Mouse (Mus musculus): ENCODE measurements around the gene Ripor2.

Gene Ripor2

DNA sequence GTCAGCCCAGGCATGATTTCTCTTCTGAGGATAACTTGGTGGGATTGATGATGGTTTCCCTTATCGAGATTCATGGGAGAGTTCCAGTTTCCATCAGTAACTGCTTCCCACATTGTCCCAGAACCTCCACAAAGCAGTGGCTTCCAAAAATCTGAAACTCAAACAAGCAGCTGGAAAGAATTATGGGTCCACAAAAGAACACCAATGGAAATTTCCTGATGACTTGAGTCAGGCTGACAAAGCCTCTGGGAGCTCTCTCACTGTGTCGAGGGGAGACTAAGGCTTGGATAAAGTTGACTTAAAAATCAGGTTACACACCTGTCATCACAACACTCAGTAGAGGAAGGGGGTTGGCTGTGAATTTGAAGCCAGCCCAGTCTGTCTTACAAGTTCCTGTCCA lies 67.1 kb downstream of the Ripor2 start:
- no peak for DNase-seq

GRCm38 (mm10) chr13:24651018-24651417 lies 69.0 kb downstream of the Ripor2 start:
- DNase-seq = no peak

DNA sequence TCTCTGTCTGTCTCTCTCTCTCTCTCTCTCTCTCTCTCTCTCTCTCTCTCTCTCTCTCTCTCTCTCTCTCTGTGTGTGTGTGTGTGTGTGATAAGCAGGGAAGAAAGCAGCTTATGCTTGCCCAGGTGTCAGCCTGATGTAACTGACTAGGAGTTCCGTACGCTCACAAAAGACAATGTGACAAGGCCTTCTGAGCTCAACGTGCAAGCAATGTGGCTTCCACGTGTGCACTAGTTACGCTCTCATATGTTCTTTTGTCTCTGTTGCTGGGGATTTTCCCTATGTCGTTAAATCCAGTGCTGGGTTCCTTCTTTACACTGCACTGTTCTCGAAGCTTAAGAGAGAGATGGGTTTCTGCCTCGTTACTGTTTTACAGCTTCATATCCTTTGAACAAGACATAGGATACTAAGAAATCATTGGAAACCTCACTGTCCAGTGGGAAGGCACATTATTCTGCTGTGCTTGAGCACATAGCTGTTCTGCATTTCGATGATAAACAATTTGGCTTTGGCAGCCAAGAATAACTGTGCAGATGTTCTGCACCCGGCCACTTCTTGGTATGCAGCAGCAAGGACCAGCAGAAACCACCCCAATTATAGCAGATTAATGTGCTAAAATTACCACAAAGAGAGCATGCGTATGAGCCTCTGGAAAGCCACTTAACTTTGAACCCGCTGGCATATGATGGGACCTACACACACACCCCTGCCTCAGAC lies 73.1 kb downstream of the Ripor2 start:
- DNase-seq = no peak

DNA sequence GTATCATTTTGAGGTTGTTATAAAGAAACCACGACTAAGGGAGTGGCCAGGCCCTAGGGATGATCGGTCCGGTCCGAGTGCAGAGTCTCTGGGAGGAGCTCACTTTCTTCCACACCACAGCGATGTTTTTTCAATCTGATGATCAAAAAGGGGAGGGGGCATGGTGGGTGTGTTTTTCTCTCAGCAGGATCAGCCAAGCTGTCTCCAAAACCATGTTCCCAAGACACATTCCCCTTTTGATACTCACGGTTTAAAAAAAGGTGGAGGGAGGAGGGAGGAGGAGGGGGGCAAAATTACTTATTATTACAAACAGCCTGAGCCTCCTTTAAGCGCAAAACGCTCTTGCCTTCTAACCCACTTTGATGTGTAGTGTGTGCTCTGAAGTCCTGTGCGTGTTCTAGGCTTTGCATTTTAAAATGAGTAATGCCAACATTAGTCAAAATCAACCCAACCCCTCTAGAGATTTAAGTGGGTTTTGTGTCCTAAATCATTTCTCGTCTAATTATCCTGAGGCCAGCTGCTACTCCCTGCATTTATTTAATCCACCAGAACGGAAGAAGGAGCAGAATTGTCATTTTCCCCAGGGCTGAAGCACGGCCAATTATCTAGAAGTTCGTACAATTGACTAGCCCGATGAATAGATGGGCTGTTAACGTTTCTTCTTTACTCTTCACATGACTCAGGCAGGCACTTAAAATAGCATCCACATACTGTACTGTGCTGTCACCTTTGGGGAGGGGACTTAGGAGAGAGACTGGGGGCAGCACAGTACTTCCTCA lies 74.9 kb downstream of the Ripor2 start:
- DNase-seq = no peak

DNA sequence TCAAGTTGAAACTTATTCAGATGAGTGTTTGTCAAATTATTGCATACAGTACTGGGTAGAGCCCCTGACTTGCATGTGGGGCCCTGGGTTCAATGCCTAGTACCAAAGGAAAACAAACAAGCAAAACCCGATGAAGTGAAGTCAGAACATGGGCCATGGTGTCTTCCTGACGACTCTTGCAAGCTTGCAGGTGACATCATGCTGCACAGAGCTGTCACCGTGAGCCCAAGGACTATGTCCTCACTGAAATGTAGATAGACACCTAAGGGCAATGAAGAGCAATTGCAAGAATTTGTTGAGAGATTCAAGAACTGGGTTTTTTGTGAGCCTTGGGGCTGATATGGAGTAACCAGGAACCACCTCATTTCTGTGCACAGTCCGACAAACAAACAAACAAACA lies 84.8 kb downstream of the Ripor2 start:
- no peak for DNase-seq

- DNase-seq = no peak
Observed at GRCm38 (mm10) chr13:24668556-24668955, 86.6 kb downstream of the Ripor2 start.

GRCm38 (mm10) chr13:24670676-24671075 lies 88.7 kb downstream of the Ripor2 start:
- no peak for DNase-seq

DNA sequence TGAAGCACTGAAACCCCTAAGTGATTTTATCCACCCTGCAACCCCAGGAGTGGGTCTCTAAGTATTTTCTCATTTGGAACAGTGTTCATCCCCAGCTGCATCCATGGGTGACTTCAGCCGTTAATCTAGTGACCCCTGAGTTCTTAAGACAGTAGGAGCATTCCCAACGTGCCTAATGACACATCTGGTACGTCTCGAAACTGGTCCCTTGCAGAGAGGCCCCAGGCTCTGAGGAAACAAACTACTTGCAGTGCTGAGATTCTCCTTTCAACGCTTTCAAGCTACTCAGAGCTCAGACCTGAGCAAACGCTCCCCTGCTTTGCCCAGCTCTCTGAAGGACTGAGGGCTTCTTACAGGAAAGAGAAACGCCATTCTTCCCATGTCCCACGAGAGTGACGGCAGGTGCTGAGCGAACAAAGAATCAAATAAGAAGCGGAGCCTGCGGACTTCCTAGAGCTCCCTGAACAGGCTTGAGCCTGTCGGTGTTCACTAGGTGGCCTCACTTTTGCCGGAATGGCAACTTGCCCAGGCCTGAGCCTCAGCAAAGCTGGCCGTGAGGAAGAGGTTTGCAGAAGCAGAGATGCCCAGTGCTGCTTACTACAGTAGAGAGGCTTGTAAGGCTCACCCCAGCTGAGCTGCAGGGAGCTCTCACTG lies 97.2 kb downstream of the Ripor2 start:
- peak; percentile 4 for DNase-seq

GRCm38 (mm10) chr13:24680951-24681350 lies 99.0 kb downstream of the Ripor2 start:
- no peak for DNase-seq

DNA sequence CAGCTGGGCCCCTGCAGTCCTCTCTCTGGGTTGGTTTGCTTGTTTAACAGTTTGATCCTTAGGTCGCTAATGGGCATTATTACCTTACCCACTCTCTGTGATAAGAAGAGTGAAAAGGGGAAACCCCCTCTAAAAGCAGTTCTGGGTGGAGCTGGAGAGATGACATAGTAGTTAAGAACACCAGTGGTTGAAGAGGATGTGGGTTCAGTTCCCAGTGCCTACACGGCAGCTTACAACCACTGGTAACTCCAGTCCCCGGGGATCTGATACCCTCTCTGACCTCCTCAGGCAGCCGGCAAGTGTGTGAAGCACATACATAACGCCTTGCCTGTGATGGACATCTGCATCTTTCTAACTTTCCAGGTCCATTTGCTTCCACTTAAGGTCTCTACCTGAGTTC lies 100.4 kb downstream of the Ripor2 start:
- DNase-seq = no peak

- DNase-seq = no peak
Observed at GRCm38 (mm10) chr13:24684503-24684902, 102.5 kb downstream of the Ripor2 start.

DNA sequence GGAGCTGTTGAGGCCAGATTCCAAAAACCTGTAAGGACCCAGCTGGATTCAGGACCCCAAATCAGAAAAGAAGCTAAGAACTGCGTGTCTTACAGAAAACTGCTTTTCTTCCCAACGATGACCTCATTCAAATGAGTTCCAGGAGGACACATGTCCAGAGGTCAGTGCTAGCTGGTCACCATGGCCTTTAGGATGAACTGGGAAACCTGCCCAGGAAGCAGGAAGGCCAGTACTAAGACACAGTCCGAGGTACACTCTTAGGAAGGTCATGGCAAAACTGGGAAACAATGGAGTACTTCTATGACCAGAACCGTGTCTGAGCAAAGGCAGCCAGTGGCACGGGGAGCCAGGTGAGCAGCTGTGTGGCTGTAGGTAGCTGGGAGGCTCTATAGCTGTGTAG lies 103.9 kb downstream of the Ripor2 start:
- DNase-seq = peak; percentile 25

- peak; percentile 77 for DNase-seq
Observed at GRCm38 (mm10) chr13:24686705-24687665, 105.0 kb downstream of the Ripor2 start.

- DNase-seq = no peak
Observed at GRCm38 (mm10) chr13:24693312-24693711, 111.3 kb downstream of the Ripor2 start.

GRCm38 (mm10) chr13:24698746-24699145 lies 116.8 kb downstream of the Ripor2 start:
- DNase-seq = no peak

- DNase-seq = no peak
Observed at GRCm38 (mm10) chr13:24702128-24702527, 120.1 kb downstream of the Ripor2 start.

GRCm38 (mm10) chr13:24709656-24710396 lies 127.8 kb downstream of the Ripor2 start:
- DNase-seq = no peak

DNA sequence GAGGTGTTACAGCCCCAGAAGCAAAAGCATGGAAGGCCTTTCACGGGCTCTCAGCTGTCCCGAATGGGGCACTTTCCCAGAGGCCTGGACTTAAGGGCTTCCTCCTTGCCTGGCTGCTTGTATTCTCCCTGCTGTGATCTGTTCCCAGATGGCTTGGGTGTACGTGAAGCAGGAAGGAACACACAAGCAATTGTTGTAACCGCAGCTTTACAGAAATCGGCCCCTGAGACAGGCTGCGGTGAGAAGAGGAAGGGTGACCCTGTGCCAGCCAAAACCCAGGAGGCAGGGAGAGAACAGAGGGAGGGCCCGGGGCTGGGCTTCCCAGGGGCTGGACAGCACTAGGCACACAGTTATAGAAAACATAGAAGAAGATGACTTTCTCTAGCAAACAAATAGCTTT lies 129.0 kb downstream of the Ripor2 start:
- DNase-seq = no peak

DNA sequence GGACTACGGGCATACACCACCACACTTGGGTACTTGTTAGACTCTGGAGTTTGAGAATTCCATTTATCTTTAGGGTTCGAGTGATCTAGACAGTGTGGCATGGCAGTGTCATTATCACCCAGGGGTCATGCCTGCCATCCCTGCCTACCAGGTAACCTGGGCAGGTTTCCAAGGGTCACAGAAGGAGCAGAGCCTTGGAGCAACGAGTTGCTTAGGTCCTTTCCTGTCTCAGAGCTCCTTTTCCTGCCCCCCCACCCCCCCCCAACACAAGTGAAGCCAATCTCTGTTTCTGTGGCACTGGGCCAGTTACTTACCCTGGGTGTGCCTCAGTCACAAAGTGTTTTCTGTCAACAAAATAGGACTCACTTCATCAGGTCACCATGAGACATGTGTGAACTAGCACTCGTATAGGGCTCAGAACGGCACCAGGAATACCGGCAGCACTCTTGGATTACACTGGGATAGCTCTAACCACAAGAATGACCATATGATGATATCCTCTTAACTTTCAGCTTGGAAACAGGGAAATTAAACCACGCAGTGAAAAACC lies 130.7 kb downstream of the Ripor2 start:
- no peak for DNase-seq

- peak; percentile 94 for DNase-seq
Observed at GRCm38 (mm10) chr13:24713434-24714000, 131.5 kb downstream of the Ripor2 start.

- no peak for DNase-seq
Observed at GRCm38 (mm10) chr13:24714360-24714885, 132.4 kb downstream of the Ripor2 start.

Measured in kidney, adult 18-20 months (tissue).